In the genomic region with DNA sequence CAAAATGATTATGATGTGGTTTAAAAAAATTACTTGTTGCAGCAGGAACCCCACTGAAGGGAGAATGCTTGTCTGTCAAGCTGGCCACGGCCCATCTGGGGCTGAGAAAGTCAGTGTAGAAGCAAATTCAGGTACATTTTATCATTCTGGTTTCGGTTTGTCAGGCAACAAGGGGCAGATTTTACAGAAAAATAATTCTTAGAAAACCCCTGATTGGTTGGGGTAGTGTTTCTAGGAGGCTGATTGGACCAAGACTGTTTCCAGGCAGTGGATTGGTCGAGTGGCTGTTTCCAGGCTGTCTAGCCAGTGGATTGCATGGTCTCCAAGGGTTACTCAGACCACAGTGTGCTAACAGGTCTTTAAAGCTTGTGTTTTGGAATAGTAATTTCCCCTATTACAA, we compare ENCODE assay signal across 8 mouse cellular contexts. TPM values are rescaled to one million over a fixed set of nuclear protein-coding genes. Genes with fewer than 3 reads are reported as not detected.
DNase-seq lines count a peak whose midpoint lies in the region; ATAC-seq and TF ChIP-seq lines count a peak whose summit lies in the region.

A gene (minus strand): TSS at position 162 of the 400 bp plus-strand sequence.

- intact Hi-C loops in left cerebral cortex, postnatal 36 days (cut with DNase I), result loop anchor here (5.0 kb wide), 2 partner anchors 43 to 83 kb away; a partner anchor contains a TSS

- peak within 1 kb of the TSS; percentile 38; the same call in 1 of the 2 replicates for H3K9ac ChIP-seq in stomach, postnatal 0 days (ENCODE audit: low read length)

- ATAC-seq in stomach, postnatal 0 days (ENCODE audit: low FRiP score, low TSS enrichment), result peak; percentile 94

- H3K36me3 ChIP-seq in midbrain, embryonic 10.5 days, result no peaks in the 10 kb centered on the region
- H3K36me3 ChIP-seq in stomach, postnatal 0 days (ENCODE audit: control insufficient read depth, insufficient read depth, low read length), result no peaks in the 10 kb centered on the region

- TF ChIP-seq CTCF in brain, embryonic 14.5 days (IDR thresholded peaks at IDR 0.05; ENCODE audit: borderline replicate concordance, extremely low read depth, insufficient read depth, insufficient read length), result no peak
- TF ChIP-seq CTCF in stomach, postnatal 0 days (IDR thresholded peaks at IDR 0.05; ENCODE audit: low read depth), result no peak

- no peak within 1 kb of the TSS for H3K27ac ChIP-seq in midbrain, embryonic 10.5 days (replicated peaks)
- no peak within 1 kb of the TSS for H3K27ac ChIP-seq in stomach, postnatal 0 days (replicated peaks)

- H3K4me1 ChIP-seq in midbrain, embryonic 10.5 days, result no peaks in the 10 kb centered on the region
- no peaks in the 10 kb centered on the region for H3K4me1 ChIP-seq in stomach, postnatal 0 days (replicated peaks; ENCODE audit: control insufficient read depth, insufficient read depth)

- H3K4me3 ChIP-seq in midbrain, embryonic 10.5 days, result no peak within 1 kb of the TSS
- H3K4me3 ChIP-seq in stomach, postnatal 0 days (ENCODE audit: low read depth, low read length), result peak within 1 kb of the TSS; percentile 29

- no peak for TF ChIP-seq POLR2A in brain, embryonic 14.5 days (IDR thresholded peaks at IDR 0.05; ENCODE audit: borderline replicate concordance, extremely low read depth, insufficient read depth, insufficient read length, poor library complexity, severe bottlenecking)

- H3K9me3 ChIP-seq in midbrain, embryonic 10.5 days (replicated peaks), result no peaks in the 10 kb centered on the region
- no peaks in the 10 kb centered on the region for H3K9me3 ChIP-seq in stomach, postnatal 0 days (ENCODE audit: control insufficient read depth, low read length)

- 78% methylated on average over 3 of the region's 3 CpGs for WGBS in midbrain, embryonic 10.5 days
- WGBS in stomach, postnatal 0 days, result 21% methylated on average over 3 of the region's 3 CpGs

- no peak for TF ChIP-seq EP300 in stomach, postnatal 0 days (optimal IDR thresholded peaks at IDR 0.05)

- peak; percentile 30 for DNase-seq in right cerebral cortex, adult 18-20 months
- DNase-seq in right cerebral cortex, postnatal 4 days, result no peak
- peak; percentile 35 for DNase-seq in brain, embryonic 14.5 days (ENCODE audit: low read depth)
- DNase-seq in gastrocnemius, postnatal 25 days, result peak; percentile 63
- DNase-seq in induced T-regulatory cell, adult 2 months (ENCODE audit: low read depth), result peak; percentile 82
- peak in 1 of 2 experiments; percentile 15 for DNase-seq in left cerebral cortex, postnatal 36 days (ENCODE audit: low spot score in 2 of 2)
- DNase-seq in midbrain, embryonic 10.5 days (ENCODE audit: low spot score), result no peak
- DNase-seq in stomach, postnatal 0 days (ENCODE audit: low spot score), result peak; percentile 60

- no peaks in the 10 kb centered on the region for H3K27me3 ChIP-seq in midbrain, embryonic 10.5 days (ENCODE audit: low read depth, poor library complexity, severe bottlenecking)
- no peaks in the 10 kb centered on the region for H3K27me3 ChIP-seq in stomach, postnatal 0 days (ENCODE audit: control insufficient read depth, insufficient read depth, low read length)

- H3K4me2 ChIP-seq in stomach, postnatal 0 days (replicated peaks; ENCODE audit: low read depth), result peak within 1 kb of the TSS; percentile 44

RNA-seq across cellular contexts. Expression of the gene that starts here (rescaled TPM):
- 54.0 and 61.3 TPM in 2 replicates for polyA plus RNA-seq in brain, embryonic 14.5 days (2012; rRNA removed)
- total RNA-seq in gastrocnemius, postnatal 25 days (2021), result 100 to 1,000 TPM; 132 to 145 TPM
- total RNA-seq in left cerebral cortex, postnatal 36 days (2021), result 100 to 1,000 TPM; 141 to 143 TPM
- 70.6 and 74.5 TPM in 2 replicates for polyA plus RNA-seq in midbrain, embryonic 10.5 days (2016; fragmentation: Nextera tagmentation; extraction: Ambion mirVana)
- polyA plus RNA-seq in stomach, postnatal 0 days (2015; fragmentation: Nextera tagmentation; extraction: Ambion mirVana), result 69.3 and 76.2 TPM in 2 replicates

Comparison
In these comparisons a context has a peak if more than half of its experiments do, and no peak if none do; other contexts are left out.
1. DNase-seq: peak in right cerebral cortex, adult 18-20 months (single experiment), brain, embryonic 14.5 days (single experiment), gastrocnemius, postnatal 25 days (single experiment), induced T-regulatory cell, adult 2 months (single experiment) and stomach, postnatal 0 days (single experiment); none in right cerebral cortex, postnatal 4 days (single experiment) and midbrain, embryonic 10.5 days (single experiment).